Mouse (Mus musculus) hindbrain, embryonic 16.5 days (tissue): Measurements from ENCODE around the gene Nhp2. TPM values are rescaled to one million over a fixed set of nuclear protein-coding genes. Genes with fewer than 3 reads are reported as not detected.

Experiments used
- ATAC-seq: fragments of 200-750 bp; cut with Nextera tagmentation; 2 replicates; pipeline ENCODE4 v1.8.0; 2017; ENCODE audit warnings: moderate TSS enrichment, moderate library complexity
- H3K27ac ChIP-seq: fragments of 300-500 bp; sonication (generic); 2 replicates; pipeline ENCODE4 v1.5.1; 2014; ENCODE audit warnings: low read depth, mild to moderate bottlenecking, control low read depth, low read length, moderate library complexity
- H3K27me3 ChIP-seq: fragments of 300-500 bp; sonication (generic); replicated peaks from 2 replicates; pipeline ENCODE4 v1.6.1; 2014; ENCODE audit warnings: low read length; ENCODE audit not compliant: control insufficient read depth, insufficient read depth
- H3K36me3 ChIP-seq: fragments of 300-500 bp; sonication (generic); 2 replicates; pipeline ENCODE4 v1.6.1; 2014; ENCODE audit warnings: mild to moderate bottlenecking, low read length, moderate library complexity, mixed read lengths; ENCODE audit not compliant: control insufficient read depth, insufficient read depth
- H3K4me1 ChIP-seq: fragments of 300-500 bp; sonication (generic); 2 replicates; pipeline ENCODE4 v1.6.1; 2014; ENCODE audit warnings: low read depth, low read length; ENCODE audit not compliant: control insufficient read depth, insufficient read depth
- H3K4me2 ChIP-seq: fragments of 300-500 bp; sonication (generic); 2 replicates; pipeline ENCODE4 v1.6.1; 2014; ENCODE audit warnings: mild to moderate bottlenecking, low read length, control low read depth, moderate library complexity
- H3K4me3 ChIP-seq: fragments of 300-500 bp; sonication (generic); 2 replicates; pipeline ENCODE4 v1.5.1; 2014; ENCODE audit warnings: mild to moderate bottlenecking, low read length, control low read depth, moderate library complexity
- H3K9ac ChIP-seq: fragments of 300-500 bp; sonication (generic); 2 replicates; pipeline ENCODE4 v1.6.1; 2014; ENCODE audit warnings: low read depth, mild to moderate bottlenecking, control low read depth, low read length, moderate library complexity
- H3K9me3 ChIP-seq: fragments of 300-500 bp; sonication (generic); 2 replicates; pipeline ENCODE4 v1.6.1; 2014; ENCODE audit warnings: mild to moderate bottlenecking, low read length, moderate library complexity; ENCODE audit not compliant: control insufficient read depth
- whole genome bisulfite sequencing: fragments of 180-500 bp; shearing (Covaris S2); extraction: QIAGEN DNeasy Blood & Tissue Kit; methylation state at CpG from one replicate; pipeline ENCODE4 v1.1.7; 2014; 5-methylcytosine and 5-hydroxymethylcytosine counted together
- polyA plus RNA-seq: library from polyadenylated mRNA; unstranded; fragments of >200 nt; fragmentation: Nextera tagmentation; extraction: Ambion mirVana; gene quantifications from 2 replicates; pipeline ENCODE4 v1.2.1, GENCODE M21; 2015

The Nhp2 gene
- polyA plus RNA-seq, 1 experiment from 2014 or later = 98.4 TPM

GRCm38 (mm10) chr11:51673291-51673690 lies 53.8 kb downstream of the Nhp2 start:
- H3K4me3 ChIP-seq = no peak overlapping the region
- H3K4me1 ChIP-seq = no peaks in the 10 kb centered on the region
- no peaks in the 10 kb centered on the region for H3K9me3 ChIP-seq
- ATAC-seq = no peak
- WGBS = 85% methylated on average over 9 of the region's 9 CpGs
- H3K27ac ChIP-seq = no peak overlapping the region
- H3K4me2 ChIP-seq = no peak overlapping the region
- no peak overlapping the region for H3K9ac ChIP-seq
- no peaks in the 10 kb centered on the region for H3K27me3 ChIP-seq
- no peaks in the 10 kb centered on the region for H3K36me3 ChIP-seq

Other genes starting within 250 kb of the Nhp2 start
- gene Phykpl, start 35.0 kb upstream of the Nhp2 start, polyA plus RNA-seq = 9.2 and 9.7 TPM in 2 replicates
- 221 and 253 TPM in 2 replicates for gene Hnrnpab, start 12.9 kb upstream of the Nhp2 start, polyA plus RNA-seq
- 79.8 and 82.2 TPM in 2 replicates for gene Rmnd5b, start 16.2 kb downstream of the Nhp2 start, polyA plus RNA-seq
- 31.1 and 34.1 TPM in 2 replicates for gene N4bp3, start 31.1 kb downstream of the Nhp2 start, polyA plus RNA-seq
- gene D930048N14Rik, start 31.2 kb downstream of the Nhp2 start, polyA plus RNA-seq = 1.4 and 1.8 TPM in 2 replicates
- gene 0610009B22Rik, start 69.1 kb downstream of the Nhp2 start, polyA plus RNA-seq = 90.0 and 106 TPM in 2 replicates
- 12.0 and 15.0 TPM in 2 replicates for gene Sec24a, start 143.9 kb downstream of the Nhp2 start, polyA plus RNA-seq
- gene Sar1b, start 144.0 kb downstream of the Nhp2 start, polyA plus RNA-seq = 207 and 222 TPM in 2 replicates
- 1.1 TPM in 2 replicates for gene Jade2, start 237.9 kb downstream of the Nhp2 start, polyA plus RNA-seq